Mouse (Mus musculus): ENCODE measurements around the gene Acbd7.

Gene Acbd7

DNA sequence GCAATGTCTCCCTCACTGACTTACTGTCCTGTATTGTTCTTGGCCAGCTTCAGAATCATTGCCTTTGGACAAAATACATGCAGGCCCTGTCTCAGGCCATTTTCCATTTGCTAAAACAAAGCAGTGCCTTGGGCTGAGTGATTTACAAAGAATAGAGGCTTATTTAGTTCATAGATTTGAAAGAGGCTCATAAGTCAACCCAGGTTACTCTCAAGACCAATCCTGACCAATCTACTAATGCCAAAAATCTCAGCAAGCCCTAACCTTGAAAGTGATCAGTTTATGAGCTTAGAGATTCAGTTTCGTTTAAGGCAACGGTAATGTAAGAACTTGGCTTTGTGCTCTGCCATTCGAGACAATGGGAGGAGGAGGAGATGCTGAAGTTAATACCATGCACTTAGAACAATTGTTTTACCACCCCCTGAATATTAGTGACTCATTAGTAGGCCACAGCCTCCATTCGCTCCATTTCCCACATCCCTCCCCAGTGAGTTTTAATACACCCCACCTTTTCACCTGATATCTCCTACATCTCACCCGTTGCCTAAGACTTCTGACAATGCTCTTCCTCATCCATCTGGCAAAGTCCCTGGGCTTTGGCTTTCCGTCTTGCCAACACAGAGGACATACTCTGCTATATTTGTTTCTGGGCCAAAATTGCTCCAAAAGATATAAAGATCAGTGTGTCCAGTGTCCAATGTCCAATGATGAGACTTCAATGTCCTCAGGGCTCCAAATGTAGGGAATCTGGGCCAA, 51.3 kb downstream of the Acbd7 start:
- no peak for DNase-seq (ENCODE audit: low spot score in 2 of 2)
